Mouse (Mus musculus) left cerebral cortex, adult 18-20 months (tissue): ENCODE measurements around the gene Nfasc. TPM values are rescaled to one million over a fixed set of nuclear protein-coding genes. Genes with fewer than 3 reads are reported as not detected.
A peak's percentile ranks its signal among the peaks of the same experiment; 100 is the strongest.

Experiments
- DNase-seq, 2 experiments: peaks; one replicate each; pipeline ENCODE4 v3.0.0; 2021 to 2022; ENCODE audit warnings: low spot score in 2 of 2, mixed read lengths in 1 of 2
- total RNA-seq, 2 experiments: library from RNA; stranded (reverse); gene quantifications; 2 replicates each; pipeline ENCODE4 v1.2.3; 2021

The Nfasc gene
- total RNA-seq, 2 experiments from 2014 or later = 128 to 134 TPM

GRCm38 (mm10) chr1:132736171-132736570 is 5.4 kb downstream of the Nfasc start:
- DNase-seq = no peak

- no peak for DNase-seq
These were observed 7.6 kb downstream of the Nfasc start for GRCm38 (mm10) chr1:132733873-132734447.

- peak in 1 of 2 experiments; percentile 53 for DNase-seq
These were observed 9.3 kb downstream of the Nfasc start for GRCm38 (mm10) chr1:132732307-132732706.

GRCm38 (mm10) chr1:132727548-132727947 is 14.0 kb downstream of the Nfasc start:
- DNase-seq = peak in 1 of 2 experiments; percentile 58

GRCm38 (mm10) chr1:132722362-132722761 is 19.2 kb downstream of the Nfasc start:
- no peak for DNase-seq

DNA sequence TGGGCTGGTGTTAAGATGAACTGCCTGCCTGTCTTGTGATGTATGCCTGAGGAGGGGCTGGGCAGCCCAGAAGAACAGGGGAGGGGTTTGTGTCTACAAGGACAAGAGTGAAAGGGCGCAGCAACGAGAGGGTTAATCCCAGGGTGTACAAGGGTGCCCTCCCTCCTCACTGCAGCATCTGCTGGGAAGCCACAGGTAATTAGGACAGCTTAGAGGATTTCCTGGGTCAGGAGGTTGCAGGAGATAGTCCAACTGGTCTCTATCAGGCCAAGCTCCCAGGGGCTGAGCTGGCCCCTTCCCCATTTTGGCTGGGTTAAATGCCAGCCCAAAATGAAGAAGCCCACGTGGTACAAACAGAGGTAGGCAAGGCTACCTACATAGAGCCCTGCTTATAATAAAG is 20.3 kb downstream of the Nfasc start:
- DNase-seq = no peak

GRCm38 (mm10) chr1:132718225-132718624 is 23.4 kb downstream of the Nfasc start:
- DNase-seq = no peak

DNA sequence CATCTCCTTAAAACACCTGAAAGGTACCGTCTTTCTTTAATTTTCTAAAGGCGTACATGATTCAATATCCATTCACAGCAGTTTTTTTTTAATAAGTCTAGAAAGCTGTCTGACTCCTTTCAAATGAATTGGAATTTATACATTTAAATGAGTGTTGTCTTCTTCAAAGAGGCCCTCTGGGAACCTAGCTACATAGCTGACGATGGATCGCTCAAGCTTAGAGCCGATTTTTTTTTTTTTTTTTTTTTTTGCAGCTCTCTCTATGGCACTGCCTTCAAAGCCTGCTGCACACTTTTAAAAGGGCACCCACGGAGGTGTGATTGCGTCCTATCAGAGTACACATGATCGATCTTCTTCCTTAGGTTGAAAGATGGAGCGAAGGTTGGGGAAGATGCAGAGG is 26.6 kb downstream of the Nfasc start:
- DNase-seq = no peak

- no peak for DNase-seq
These were observed 32.2 kb downstream of the Nfasc start for GRCm38 (mm10) chr1:132709419-132709818.

DNA sequence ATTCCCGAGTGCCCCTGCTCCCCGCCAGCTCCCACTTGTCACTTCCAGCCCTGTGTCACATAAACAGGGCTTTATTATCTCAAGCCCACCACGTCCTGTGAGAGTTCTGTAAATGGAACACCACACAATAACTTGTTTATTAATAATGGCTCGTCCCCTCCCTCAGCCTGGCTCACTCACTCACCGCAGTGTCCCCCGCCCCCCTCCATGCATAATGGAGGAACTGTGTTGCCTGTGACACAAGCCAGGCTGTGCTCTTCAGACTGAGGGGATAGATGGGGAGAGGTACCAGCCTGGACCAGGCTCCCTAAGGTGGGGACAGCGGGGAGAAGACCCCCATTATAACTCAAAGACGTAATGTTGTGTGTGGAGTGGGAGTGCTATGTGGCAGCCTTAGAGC is 34.3 kb downstream of the Nfasc start:
- no peak for DNase-seq

DNA sequence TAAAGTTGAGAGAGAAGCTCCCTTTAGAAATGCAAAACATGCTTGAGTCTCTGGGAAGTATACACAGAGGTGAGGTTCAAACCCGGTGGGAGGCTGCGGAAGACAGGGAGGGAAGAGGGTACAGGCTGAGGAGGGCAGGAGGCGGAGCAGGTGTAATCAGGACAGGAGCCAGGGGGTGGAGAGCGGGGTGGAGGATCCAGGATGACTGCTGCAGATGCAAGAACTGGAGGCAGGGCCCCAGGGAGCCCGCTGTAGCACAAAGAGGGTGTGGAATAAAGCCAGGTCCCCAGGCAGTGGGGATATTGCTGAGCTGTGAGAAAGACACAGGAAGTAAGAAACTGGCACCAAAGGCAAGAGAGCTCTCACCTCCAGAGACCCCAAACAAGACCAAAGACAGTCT is 38.1 kb downstream of the Nfasc start:
- no peak for DNase-seq

DNA sequence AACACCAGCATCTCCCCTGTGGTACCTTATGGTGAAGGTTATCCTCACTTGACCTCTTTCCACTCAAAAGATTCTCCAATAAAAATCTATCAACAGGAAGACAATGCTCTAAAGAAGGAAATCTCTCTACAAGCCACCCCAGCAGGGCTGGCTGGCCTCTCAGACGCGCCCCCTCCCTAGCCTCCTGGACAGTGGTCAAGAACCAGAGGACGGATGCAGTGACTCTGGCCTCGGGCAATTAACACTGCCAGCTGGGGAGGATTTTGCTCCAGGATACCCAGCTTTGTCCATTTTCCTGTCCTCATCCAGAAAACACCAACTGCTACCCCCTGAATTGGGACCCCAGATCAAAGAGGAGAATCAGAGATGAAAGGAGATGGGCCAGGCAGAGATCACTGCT is 44.7 kb downstream of the Nfasc start:
- no peak for DNase-seq

DNA sequence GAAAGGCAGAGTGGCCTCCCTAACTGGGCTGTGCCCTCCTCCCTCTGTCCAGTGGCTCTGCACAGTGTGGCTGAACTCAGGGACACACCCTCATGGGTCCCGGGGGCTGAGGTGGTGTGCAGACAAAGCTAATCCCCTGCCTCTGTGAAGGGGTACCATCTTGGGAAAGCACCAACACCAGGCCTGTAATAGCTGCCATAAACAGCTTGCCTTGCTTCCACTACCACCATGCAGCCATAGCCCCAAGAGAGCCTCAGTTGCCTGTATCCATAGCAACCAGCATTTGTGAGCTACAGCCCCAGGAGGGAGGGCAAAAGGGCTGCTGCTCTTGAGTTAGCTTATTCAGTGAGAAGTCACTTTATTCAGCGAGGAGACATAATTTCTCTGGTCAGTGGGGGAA is 45.4 kb downstream of the Nfasc start:
- no peak for DNase-seq

GRCm38 (mm10) chr1:132694007-132694406 is 47.6 kb downstream of the Nfasc start:
- no peak for DNase-seq

DNA sequence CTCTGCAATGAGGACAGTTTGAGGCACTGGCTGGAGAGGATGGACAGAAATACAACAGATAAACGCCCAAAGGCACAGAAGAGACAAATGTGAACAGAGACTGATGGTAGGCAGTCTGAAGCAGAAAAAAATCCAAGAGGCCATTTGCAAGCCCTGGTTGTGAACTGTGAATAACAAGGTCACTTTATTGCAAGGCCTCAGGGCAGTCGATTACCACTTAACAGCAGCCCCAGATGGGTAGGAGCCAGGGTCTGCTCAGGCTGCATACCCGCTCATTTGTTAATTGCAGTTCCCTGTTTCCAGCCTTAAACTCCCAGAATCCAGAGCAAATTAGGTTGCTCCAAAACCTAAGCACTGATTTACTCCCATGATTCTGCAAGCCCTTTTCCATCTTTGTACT is 52.4 kb downstream of the Nfasc start:
- no peak for DNase-seq

DNA sequence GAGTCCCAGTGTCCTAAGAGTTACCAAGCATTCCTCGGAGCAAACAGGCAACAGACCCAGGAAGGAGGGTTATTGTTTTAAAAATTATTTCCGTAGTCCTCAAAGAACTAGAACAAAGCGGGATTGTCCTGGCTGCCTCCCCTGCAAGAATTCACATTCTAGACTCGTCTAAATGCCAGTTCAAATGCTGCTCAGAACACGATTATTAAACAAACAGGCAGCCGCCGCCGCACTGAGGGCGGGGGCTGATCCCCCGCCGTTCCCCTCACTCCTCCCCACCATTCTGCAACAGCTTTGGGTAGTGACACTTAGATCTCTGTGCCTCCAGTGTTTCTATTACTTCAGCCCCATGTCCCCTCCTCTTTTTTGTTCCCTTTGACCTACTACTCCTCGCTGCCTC is 62.7 kb downstream of the Nfasc start:
- no peak for DNase-seq

- DNase-seq = no peak
These were observed 63.5 kb downstream of the Nfasc start for GRCm38 (mm10) chr1:132678076-132678475.

DNA sequence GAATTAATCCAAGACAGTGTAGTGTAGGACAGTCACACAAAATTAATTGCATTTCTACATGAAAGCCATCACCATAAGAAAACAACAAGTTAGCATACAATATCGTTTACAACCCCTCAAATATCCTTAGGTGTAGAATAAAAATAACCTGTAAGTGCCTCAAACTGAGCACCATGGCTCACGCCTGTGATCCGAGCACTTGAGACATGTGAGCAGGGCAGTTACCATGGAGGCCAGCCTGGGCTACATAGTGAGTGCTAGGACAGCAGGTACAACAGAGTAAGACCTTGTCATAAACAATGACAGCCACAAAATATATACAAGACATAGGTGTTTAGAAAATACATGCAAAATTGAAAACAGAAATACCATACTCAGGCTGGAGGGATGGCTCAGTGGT is 68.9 kb downstream of the Nfasc start:
- DNase-seq = no peak

- no peak for DNase-seq
These were observed 72.4 kb downstream of the Nfasc start for GRCm38 (mm10) chr1:132669200-132669599.

DNA sequence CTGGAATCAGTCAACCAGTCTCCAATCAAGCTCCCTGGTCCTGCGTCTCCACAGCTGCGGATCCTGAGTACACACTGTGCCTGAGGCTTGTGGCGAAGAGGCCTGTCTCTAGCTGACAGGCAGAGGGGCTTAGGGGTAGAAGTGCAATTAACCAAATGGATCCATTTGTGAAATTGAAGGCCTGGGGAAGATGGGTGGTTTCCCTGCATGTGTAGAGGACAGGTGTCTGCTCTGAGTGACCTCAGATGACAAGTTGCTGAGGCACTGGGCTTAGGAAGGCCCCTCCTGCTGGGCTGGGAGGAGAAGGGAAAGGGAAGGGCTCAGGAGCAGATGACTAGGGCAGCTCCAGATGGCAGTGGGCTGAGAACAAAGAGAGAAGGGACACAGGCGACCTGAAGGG is 81.2 kb downstream of the Nfasc start:
- no peak for DNase-seq

DNA sequence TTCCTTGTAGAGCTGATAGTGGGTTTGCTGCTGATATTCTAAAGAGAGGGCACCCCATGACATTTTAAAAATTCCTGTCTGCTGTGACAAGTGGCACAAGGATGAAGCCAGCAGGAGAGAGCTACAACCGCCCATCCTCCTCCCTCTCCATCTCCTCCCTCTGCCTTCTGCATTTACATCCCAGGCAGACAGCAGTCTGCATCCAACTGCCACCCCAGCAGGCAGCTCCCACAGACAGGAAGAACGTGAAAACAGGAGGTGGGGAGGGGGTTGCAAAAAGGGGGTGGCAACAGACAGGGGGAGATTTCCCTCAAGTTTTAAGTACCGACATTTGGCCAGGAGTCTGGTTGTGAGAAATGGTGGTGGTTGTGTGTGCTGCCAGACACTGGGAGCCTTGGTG is 82.0 kb downstream of the Nfasc start:
- DNase-seq = peak; percentile 47 to 57

GRCm38 (mm10) chr1:132655611-132656010 is 86.0 kb downstream of the Nfasc start:
- peak in 1 of 2 experiments; percentile 39 for DNase-seq

DNA sequence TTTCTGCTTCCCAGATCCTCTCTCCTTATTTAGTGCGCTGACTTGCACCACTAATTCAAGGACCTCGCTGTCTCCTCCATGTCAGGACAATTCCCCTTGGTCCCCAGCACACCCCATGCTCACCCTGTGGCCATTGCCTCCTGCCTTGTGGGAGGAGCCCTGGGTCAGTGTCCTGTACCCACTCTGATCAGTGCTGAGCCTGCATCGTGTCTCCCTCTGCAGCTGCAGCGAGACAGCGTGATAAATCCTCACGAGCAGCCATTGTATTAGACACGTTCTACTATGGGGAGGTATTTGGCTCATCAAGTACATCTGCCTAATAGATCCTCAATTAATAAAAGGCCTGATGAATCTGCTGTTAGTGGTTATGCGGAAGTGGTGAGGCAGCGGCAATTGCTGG is 86.8 kb downstream of the Nfasc start:
- DNase-seq = no peak
